Mouse (Mus musculus) ovary, postnatal 14 days (tissue): ENCODE measurements around the gene Olfr1150-ps1.

Source experiments
- DNase-seq: peaks from one replicate; pipeline ENCODE4 v3.0.0; 2022; ENCODE audit warnings: low spot score

Gene Olfr1150-ps1

GRCm38 (mm10) chr2:87843693-87844092 is at the start of gene Olfr1150-ps1:
Olfr1150-ps1 (plus strand) TSS chr2:87843993.
- DNase-seq: no peak

GRCm38 (mm10) chr2:87800292-87800691 is 43.5 kb upstream of the Olfr1150-ps1 start, which contains the start of gene Olfr1143:
Olfr1143 (plus strand) TSS chr2:87800592.
- DNase-seq: no peak

GRCm38 (mm10) chr2:87809522-87809921 is 34.3 kb upstream of the Olfr1150-ps1 start, which contains the start of gene Olfr1145:
Olfr1145 (plus strand) TSS chr2:87809822.
- DNase-seq: no peak

GRCm38 (mm10) chr2:87830233-87830632 is 13.6 kb upstream of the Olfr1150-ps1 start, which contains the start of gene Olfr1148:
Olfr1148 (plus strand) TSS chr2:87830533.
- no peak for DNase-seq

GRCm38 (mm10) chr2:87855562-87855961 is 11.8 kb downstream of the Olfr1150-ps1 start, which contains the start of gene Olfr1151:
Olfr1151 (plus strand) TSS chr2:87855862.
- no peak for DNase-seq

- DNase-seq: no peak
These were observed 22.4 kb downstream of the Olfr1150-ps1 start, which contains the start of gene Olfr1152 for GRCm38 (mm10) chr2:87866192-87866591. Olfr1152 (plus strand) TSS chr2:87866492.

GRCm38 (mm10) chr2:87894662-87895061 is 50.9 kb downstream of the Olfr1150-ps1 start, which contains the start of gene Olfr1153:
Olfr1153 (plus strand) TSS chr2:87894962.
- DNase-seq: no peak
